Mouse (Mus musculus) megakaryocyte progenitor cell, adult 5-6 weeks (primary cell): Measurements from ENCODE around the gene Aff3. TPM values are rescaled to one million over a fixed set of nuclear protein-coding genes. Genes with fewer than 3 reads are reported as not detected.
A peak's percentile ranks its signal among the peaks of the same experiment; 100 is the strongest.

ENCODE experiments used
- ATAC-seq: replicated peaks from 2 replicates; pipeline ENCODE4 v1.8.0; 2016; ENCODE audit warnings: mild to moderate bottlenecking, moderate TSS enrichment, inconsistent platforms; ENCODE audit not compliant: poor library complexity
- total RNA-seq, 2 experiments: library from RNA; stranded (forward) in 1 of 2; stranded (reverse) in 1 of 2; fragments of 157-497, 149-512 nt in 1 of 2; fragments of 200-1000 nt in 1 of 2; gene quantifications; 2 replicates each; pipeline versions ENCODE4 v1.2.3 to v1.2.4; 2015 to 2017

The Aff3 gene
- total RNA-seq, 2 experiments from 2014 or later, result 11.8 to 26.9 TPM

- no peak for ATAC-seq
These were observed 269.5 kb downstream of the Aff3 start for GRCm38 (mm10) chr1:38395194-38395681.

DNA sequence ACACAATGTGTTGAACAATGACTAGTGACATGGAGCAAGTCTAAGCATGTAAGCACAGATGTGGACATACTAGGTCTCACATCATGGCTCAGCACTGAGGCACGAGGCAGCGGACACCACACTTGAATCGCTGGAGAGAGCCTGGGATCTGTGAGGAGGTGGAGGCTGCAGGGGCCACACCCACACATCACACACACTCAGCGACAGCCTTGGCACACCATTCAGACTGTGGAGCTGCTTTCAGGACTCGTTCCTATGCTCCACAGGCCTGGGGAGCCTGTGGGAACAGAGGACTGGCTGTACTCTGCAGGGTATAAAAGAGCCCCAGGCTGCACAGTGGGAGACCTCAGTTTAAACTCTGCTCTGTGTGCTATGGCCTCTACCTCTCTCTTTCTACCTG, 270.3 kb downstream of the Aff3 start:
- ATAC-seq, result no peak

DNA sequence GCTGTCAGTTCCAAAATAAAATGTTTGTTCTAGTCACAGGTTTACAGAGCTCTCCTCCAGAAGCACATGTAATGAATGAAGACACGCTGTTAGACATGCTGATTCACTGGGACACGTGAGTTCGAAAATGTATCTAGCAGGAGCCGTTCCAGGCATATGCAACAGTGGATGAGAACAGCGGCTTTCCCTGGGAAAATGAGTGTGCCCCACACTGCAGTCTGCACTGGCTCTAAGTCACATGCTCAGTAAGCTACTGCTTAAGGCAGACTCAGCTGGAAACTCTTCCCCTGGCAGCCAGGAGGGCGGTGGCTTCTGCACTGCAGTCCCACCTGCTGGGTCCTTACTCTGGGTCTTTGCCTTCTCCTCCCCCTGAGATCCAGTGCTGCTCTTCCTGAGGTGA, 271.2 kb downstream of the Aff3 start:
- ATAC-seq, result no peak

DNA sequence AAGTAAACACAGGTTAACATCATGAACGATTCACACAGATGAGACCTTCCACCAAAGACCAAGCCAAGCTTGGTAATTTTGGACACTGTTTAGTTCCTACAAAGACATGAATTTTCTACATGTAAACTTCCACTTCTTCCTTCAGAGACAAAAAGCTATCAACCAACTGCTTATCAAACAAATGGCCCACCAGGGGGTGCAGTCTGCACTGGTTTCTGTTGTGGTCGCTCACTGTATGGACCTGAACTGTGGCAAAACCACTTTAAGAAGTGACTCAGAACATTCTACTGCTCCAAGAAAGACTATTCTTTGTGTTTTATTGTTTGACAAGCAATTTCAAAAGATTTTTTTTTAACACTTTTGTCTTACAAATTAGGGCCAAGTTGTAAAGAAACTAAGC, 271.8 kb downstream of the Aff3 start:
- peak; percentile 86 for ATAC-seq

DNA sequence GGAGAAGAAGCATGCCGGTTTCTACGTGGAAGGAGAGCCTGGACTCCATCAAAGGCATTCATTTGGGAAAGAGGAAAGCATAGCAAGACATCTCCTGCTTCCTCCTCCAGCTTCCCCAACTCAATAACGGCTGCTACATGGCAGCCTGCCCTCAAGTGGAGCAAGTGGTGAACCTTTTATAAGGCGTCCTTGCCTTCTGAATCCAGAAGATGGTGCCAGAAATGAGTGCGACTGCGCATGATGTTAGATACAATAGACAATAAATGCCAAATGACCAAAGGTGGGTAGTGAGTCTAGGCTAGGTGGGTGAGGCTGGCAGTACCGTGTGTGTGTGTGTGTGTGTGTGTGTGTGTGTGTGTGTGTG, 273.9 kb downstream of the Aff3 start:
- ATAC-seq, result no peak

- no peak for ATAC-seq
These were observed 274.4 kb downstream of the Aff3 start for GRCm38 (mm10) chr1:38390235-38390885.

GRCm38 (mm10) chr1:38389576-38389975, 275.2 kb downstream of the Aff3 start:
- ATAC-seq, result no peak

GRCm38 (mm10) chr1:38388466-38388865, 276.3 kb downstream of the Aff3 start:
- no peak for ATAC-seq

- ATAC-seq, result no peak
These were observed 277.3 kb downstream of the Aff3 start for GRCm38 (mm10) chr1:38387438-38387837.

GRCm38 (mm10) chr1:38384457-38385121, 280.2 kb downstream of the Aff3 start:
- peak; percentile 76 for ATAC-seq

DNA sequence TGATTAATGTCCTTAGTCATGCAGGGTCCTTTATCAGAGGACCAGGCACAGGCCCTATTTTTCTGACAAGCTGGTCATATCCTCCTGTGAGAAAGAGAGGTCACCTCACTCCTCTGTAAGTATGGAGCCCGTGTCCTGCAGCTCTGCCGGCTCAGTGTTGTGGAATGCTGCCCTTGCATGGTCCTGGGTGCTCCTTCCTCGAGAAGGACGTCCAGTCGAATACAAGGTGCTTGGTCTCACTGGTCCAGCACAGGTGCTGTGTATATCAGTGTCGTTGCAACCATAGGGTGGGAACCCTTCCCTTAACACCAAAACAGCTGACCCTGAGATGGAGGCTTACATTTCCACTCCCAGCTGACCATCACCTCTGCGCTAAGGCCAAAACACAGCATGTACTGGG, 280.7 kb downstream of the Aff3 start:
- ATAC-seq, result no peak

DNA sequence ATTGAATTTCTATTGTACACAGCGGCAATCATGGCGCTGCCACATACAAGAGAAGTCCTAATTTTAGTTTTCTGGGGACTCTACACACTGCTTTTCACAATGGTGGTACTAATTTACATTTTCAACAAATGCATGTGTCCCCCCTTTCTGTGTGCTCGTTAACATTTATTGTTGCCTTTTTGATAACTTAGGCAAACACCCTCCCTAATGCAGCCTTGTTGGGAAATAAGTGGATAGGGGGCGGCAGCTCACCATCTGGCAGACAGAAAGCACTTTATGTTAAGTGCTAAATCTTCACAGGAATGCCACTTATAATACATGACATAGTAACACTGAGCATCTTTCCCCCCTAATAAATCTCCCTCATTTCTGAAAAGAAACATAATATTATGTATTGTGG, 282.1 kb downstream of the Aff3 start:
- ATAC-seq, result no peak

DNA sequence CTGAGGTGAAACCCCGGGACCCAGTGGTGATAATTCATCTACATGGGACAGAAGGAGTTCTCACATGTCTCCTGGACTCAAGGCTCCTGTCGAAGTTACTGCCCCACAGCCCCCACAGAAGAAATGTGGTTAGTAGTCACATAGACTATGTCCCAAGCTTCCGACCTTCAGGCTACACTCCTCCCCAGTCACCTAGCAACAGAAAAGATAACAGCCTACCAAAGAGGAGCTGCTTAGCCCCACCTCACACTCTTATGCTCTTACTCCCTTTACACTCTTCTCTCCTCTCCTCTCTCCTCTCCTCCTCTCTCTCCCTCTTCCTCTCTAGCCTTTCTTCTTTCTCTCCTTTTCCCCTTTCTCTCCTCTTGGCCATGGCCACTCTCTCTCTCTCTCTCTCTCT, 286.8 kb downstream of the Aff3 start:
- ATAC-seq, result no peak

GRCm38 (mm10) chr1:38369166-38369565, 295.6 kb downstream of the Aff3 start:
- ATAC-seq, result no peak

GRCm38 (mm10) chr1:38368081-38368689, 296.6 kb downstream of the Aff3 start:
- no peak for ATAC-seq

DNA sequence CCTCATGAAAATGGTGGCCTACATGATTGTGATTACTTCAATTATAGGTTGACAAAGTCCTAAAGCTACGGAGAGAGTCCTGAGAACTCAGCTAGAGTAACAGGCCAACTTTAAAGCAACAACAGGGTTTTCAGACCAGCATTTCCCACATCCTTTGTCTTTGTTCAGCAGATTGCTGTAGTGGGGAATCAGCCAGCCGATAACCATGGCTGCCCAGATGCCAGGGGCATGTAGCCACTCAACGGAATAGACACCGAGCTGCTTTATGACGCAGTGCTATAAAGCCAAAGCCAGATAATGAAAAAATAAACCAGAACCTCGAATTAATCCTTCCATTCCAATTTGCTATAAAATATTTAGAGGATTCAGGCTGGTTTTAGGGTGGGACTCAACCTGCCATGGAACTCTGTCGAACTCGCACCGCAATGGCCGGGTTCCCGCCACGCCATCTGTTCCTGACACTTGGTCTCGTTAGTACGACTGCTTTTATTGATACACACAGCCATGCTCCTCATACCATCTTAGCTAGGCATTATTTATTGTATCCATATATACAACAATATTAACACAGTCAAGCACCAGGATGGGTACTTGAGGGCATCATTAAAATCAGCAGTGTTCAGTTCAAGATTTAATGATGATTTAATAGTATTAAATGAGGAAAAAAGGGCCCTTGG, 297.2 kb downstream of the Aff3 start:
- no peak for ATAC-seq

DNA sequence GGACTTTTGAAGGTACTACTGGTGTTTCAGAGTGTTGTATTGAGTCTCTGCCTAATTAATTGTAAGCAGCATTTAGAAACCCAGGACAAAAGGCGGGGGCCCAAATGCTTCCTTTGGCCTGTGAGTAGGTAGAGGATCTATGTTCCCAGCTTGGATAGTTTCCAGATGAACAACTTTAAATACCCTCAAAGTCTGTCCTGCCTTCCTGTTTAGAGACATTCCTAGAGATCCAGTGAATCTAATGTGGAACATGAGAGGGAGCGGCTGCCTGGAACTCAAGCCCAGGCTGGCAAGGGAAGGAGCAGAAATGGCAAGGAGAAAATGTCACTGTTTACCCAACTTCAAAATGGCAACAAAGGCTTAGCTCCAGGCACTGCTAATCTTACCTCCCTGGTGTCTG, 300.9 kb downstream of the Aff3 start:
- no peak for ATAC-seq

DNA sequence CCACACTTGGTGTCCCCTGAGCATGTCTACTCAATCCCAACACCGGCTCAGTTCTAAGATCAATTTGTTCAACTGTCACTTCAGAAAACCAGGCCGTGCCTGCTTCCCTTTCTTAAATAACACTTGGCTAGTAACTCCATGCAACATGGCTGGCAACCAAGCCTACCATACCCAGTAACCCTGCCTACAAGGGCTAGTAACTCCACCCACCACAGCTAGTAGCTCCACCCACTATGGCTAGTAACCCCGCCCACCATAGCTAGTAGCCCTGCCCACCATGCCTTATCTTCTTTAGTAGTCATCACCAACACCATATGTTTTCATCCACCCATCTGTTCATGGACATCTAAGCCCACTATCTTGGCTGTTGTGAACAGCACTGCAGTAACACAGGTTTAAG, 302.5 kb downstream of the Aff3 start:
- peak; percentile 44; the same call in 1 of the 2 replicates for ATAC-seq

DNA sequence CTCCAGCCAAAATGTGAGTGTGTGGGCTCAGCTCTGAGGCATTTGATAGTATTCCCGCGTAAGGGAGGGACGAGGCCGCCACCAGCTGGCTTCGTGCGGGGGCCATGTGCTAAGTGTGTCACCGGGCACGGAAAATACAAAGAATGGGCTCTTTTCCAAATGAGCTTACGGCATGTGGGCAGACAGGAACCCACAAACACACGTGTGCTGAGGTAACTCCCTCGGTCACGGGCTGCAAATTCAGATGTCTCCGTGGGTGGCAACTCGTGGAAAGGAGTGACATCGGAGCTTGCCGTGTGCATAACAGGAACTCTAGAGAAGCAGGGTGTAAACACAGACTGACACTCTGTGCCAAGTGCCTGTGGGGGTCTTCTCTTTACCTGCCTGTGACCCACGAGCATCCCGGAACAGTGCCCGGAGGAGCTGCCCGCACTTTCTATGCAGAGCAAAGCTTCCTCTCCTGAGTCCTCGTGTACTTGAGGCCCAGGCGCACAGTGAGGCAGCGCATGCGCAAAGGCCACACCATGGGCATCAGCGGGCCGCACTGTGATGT, 305.9 kb downstream of the Aff3 start:
- no peak for ATAC-seq

GRCm38 (mm10) chr1:38357933-38358796, 306.6 kb downstream of the Aff3 start:
- no peak for ATAC-seq
